Mouse (Mus musculus): ENCODE data around the gene Btbd2.

DNA sequence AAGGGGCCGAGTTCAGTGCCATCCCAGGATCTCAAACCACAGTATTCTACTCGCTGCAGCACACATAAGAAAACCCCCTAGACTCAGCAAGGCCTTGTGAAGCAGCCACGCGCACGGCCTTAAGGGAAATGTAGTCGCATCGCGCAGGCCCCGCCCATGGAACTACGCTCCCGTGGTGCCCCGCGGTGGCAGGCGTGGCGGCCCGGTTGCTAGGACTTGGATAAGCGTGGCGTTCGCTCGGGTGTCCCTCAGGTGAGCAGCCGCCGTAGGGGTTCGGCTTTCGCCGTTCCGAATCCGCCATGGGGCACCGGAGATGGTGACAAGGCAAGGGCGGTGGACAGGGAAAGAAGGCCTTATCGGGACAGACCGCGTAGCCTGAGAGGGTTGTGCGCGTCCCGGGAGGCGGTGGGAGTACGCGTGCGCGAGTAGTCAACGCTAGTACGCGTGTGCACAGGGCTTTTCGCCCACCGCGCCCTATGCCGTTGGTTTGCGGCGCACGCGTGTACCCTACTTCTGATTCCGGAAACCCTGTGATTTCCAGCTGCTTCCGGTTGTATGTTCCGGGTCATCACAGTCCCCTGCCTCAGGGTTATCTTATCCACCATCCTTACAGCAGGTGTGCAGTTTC is 54.1 kb downstream of the Btbd2 start, which contains the start of the genes Scamp4 and Adat3:
- TF ChIP-seq CTCF (IDR thresholded peaks at IDR 0.05; ENCODE audit: low read depth) = no peak
- peak; percentile 77 for TF ChIP-seq EP300 (IDR thresholded peaks at IDR 0.05; ENCODE audit: low read depth)

Measured in heart, postnatal 0 days (tissue).